Mouse (Mus musculus) megakaryocyte, embryonic 14.5 days (primary cell): ENCODE data around the gene Epor. TPM values are rescaled to one million over a fixed set of nuclear protein-coding genes. Genes with fewer than 3 reads are reported as not detected.
A peak's percentile ranks its signal among the peaks of the same experiment; 100 is the strongest.

Source experiments
- H3K27me3 ChIP-seq: replicated peaks from 2 replicates; pipeline ENCODE3; 2012; ENCODE audit warnings: inconsistent platforms
- H3K36me3 ChIP-seq: replicated peaks from 2 replicates; pipeline ENCODE3; 2012; ENCODE audit warnings: low read length, inconsistent platforms, mixed read lengths
- H3K4me1 ChIP-seq: 2 replicates; pipeline ENCODE4 v1.6.1; 2012; ENCODE audit warnings: inconsistent platforms
- H3K4me3 ChIP-seq: replicated peaks from 2 replicates; pipeline ENCODE3; 2012; ENCODE audit warnings: moderate library complexity, mild to moderate bottlenecking, inconsistent platforms
- H3K9me3 ChIP-seq: 2 replicates; pipeline ENCODE4 v1.6.1; 2012; ENCODE audit warnings: inconsistent platforms
- FLI1 ChIP-seq: IDR thresholded peaks from 2 replicates; pipeline ENCODE4 v1.6.1; 2012; ENCODE audit warnings: low read length, inconsistent platforms, mixed read lengths
- GATA1 ChIP-seq: IDR thresholded peaks from 3 replicates; pipeline ENCODE4 v1.6.1; 2012; ENCODE audit warnings: mixed read lengths, low read length, inconsistent platforms, borderline replicate concordance
- polyA plus RNA-seq: library from polyadenylated mRNA; stranded (reverse); fragments of >175 nt; gene quantifications from 2 replicates; pipeline ENCODE4 v1.2.3, GENCODE M21; 2012; ENCODE audit warnings: low replicate concordance; ENCODE audit not compliant: insufficient read depth

Gene Epor
- 171 and 223 TPM in 2 replicates for polyA plus RNA-seq

GRCm38 (mm10) chr9:21963417-21963816 lies at the start of gene Epor:
TSS of gene Epor (minus strand) at chr9:21963506.
- Histone ChIP-seq H3K27me3 (peaks cover 10% of the 10 kb centered on the region), H3K36me3 (peaks cover 34% of the 10 kb centered on the region), H3K4me1 (peaks cover 76% of the 10 kb centered on the region), H3K4me3 (peak within 1 kb of the TSS; percentile 96), H3K9me3 (no peaks in the 10 kb centered on the region)
- TF ChIP-seq GATA1 (peak; percentile 56; the same call in 1 of the 3 replicates), FLI1 (no peak)

GRCm38 (mm10) chr9:22012731-22013130 lies 49.4 kb upstream of the Epor start:
- Histone ChIP-seq H3K4me1 (peaks cover 45% of the 10 kb centered on the region), H3K4me3 (no peak overlapping the region), H3K36me3 (peaks cover 73% of the 10 kb centered on the region), H3K27me3 (no peaks in the 10 kb centered on the region), H3K9me3 (no peaks in the 10 kb centered on the region)
- no peak for TF ChIP-seq GATA1
- TF ChIP-seq FLI1, result no peak

DNA sequence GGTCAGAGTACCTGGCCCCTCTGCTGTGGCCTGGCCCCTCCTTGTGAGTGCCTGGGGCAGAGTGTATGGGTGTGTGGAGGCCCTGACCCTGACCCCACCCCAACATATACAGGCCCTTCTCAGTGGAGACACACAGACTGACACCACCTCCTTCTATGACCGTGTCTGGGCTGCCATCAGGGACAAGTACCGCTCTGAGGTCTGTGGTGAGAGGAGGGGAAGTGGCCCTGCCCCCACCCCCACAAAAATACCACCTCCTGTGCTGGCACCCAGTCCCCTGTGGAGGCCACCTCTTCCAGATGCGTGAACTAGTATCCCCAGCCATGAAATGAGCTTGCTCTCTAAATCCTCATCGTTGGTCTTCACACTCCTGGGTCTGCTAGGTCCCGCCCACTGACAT lies 47.7 kb upstream of the Epor start:
- TF ChIP-seq FLI1, result no peak
- TF ChIP-seq GATA1, result no peak
- H3K4me1 ChIP-seq, result peaks cover 54% of the 10 kb centered on the region
- no peak overlapping the region for H3K4me3 ChIP-seq
- no peaks in the 10 kb centered on the region for H3K9me3 ChIP-seq
- no peaks in the 10 kb centered on the region for H3K27me3 ChIP-seq
- H3K36me3 ChIP-seq, result peaks cover 90% of the 10 kb centered on the region

DNA sequence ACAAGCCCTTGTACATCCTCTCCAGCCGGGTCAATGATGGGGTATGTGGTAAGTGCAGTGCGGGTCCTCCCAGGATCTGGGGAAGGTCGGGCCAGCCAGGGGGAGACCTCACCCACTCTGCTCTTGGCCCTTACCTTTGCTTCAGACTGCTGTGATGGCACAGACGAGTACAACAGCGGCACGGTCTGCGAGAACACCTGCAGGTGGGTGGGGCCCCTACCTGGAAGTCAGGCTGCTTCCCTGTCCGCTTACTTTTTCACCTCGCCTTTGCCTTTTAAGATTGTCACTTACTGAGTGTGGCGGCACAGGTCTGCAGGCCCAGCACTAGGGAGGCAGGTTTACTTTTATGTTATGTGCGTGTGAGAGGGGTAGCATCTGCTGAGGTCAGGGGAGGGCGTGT lies 41.2 kb upstream of the Epor start:
- peaks cover 60% of the 10 kb centered on the region for H3K36me3 ChIP-seq
- no peaks in the 10 kb centered on the region for H3K9me3 ChIP-seq
- peak overlapping the region; percentile 28 for H3K4me3 ChIP-seq
- TF ChIP-seq GATA1, result no peak
- no peak for TF ChIP-seq FLI1
- H3K4me1 ChIP-seq, result peaks cover 66% of the 10 kb centered on the region
- H3K27me3 ChIP-seq, result peaks cover 4% of the 10 kb centered on the region

GRCm38 (mm10) chr9:22003163-22003554 lies 39.9 kb upstream of the Epor start:
- Histone ChIP-seq H3K4me3 (peak overlapping the region; percentile 94), H3K36me3 (peaks cover 46% of the 10 kb centered on the region), H3K4me1 (peaks cover 59% of the 10 kb centered on the region), H3K9me3 (no peaks in the 10 kb centered on the region), H3K27me3 (peaks cover 14% of the 10 kb centered on the region)
- no peak for TF ChIP-seq FLI1
- TF ChIP-seq GATA1, result no peak

DNA sequence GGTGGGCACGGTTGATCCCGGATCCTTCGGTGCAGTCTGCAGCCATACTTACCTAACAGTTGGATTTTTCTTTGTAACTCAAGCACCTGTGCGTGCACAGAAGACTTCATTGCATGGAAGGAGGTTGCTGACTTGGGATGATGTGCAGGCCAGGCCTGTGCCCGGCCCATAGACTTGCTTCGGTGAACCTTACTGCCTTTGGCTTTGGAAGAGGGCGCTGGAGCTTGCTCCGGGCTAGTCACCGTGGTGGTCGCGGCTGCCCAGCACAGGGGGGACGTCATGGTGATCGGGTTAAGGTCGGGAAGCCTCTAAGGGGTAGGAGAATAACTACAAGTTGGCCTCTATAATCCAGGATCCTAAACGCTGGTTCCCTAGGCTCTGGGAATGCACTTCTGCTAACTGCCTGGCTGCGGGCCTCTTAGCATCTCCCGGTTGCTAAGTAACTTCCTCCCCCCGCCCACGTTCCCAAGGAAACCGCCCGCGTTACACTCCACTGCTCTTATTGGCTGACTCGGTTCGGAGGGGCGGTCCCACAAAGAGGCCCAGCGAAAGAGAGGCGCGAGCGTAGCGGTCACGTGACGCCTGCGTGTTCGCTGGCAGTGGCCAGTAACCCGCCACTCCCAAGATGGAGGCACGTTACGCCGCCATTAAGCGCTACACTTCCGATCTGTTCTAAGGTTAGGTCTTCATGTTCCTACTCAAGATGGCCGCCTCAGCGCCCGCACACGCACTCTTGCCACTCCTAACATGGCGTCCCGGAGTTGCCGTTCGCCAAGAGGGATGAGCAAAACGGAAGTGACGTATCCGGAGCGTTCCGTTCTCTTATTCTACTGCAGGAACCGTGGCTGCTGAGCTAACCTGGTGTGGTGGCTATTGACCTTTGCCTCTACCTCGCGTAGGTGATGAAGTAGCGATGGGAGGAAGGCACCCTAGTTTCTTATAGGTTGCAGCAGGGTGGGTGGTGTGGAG lies 39.2 kb upstream of the Epor start, which contains the start of the genes Ccdc151 and Prkcsh:
Gene Ccdc151 (minus strand): TSS at position 441 of the 969 bp plus-strand sequence.
Gene Prkcsh (plus strand): TSS at position 613 of the 969 bp plus-strand sequence.
- Histone ChIP-seq H3K4me3 (peak within 1 kb of the TSS; percentile 94), H3K27me3 (peaks cover 20% of the 10 kb centered on the region), H3K36me3 (peaks cover 40% of the 10 kb centered on the region), H3K9me3 (no peaks in the 10 kb centered on the region), H3K4me1 (peaks cover 52% of the 10 kb centered on the region)
- TF ChIP-seq FLI1 (0 out of 2 replicates have a peak, but pooled peaks have one; percentile 68), GATA1 (no peak)

- Histone ChIP-seq H3K36me3 (peaks cover 31% of the 10 kb centered on the region), H3K4me1 (peaks cover 43% of the 10 kb centered on the region), H3K4me3 (no peak overlapping the region), H3K9me3 (peaks cover under 1% of the 10 kb centered on the region; the same call in 1 of the 2 replicates), H3K27me3 (peaks cover 25% of the 10 kb centered on the region)
- TF ChIP-seq FLI1 (no peak), GATA1 (no peak)
Observed at GRCm38 (mm10) chr9:22001633-22002032, 38.3 kb upstream of the Epor start.

DNA sequence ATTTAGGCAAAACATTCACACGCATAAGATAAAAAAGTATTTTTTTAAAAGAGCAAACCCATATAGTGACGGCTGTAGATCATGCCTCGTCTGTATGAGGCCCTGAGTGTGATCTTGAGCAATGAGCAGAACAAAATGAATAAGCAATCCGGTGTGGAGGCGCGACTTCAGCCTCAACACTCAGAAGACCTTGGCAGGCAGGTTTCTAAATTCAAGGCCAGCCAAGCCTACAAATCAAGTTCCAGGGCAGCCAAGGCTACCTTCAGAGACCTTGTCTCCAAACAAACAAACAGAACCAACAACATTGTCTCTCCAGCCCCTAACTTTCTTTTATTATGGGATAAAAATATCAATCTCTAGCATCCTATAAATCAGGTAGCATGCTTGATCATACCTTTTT lies 37.0 kb upstream of the Epor start:
- no peak overlapping the region for H3K4me3 ChIP-seq
- peaks cover 18% of the 10 kb centered on the region for H3K36me3 ChIP-seq
- H3K27me3 ChIP-seq, result peaks cover 28% of the 10 kb centered on the region
- H3K9me3 ChIP-seq, result peaks cover 10% of the 10 kb centered on the region
- TF ChIP-seq GATA1 (no peak), FLI1 (no peak)
- H3K4me1 ChIP-seq, result peaks cover 30% of the 10 kb centered on the region

- H3K27me3 ChIP-seq, result peaks cover 66% of the 10 kb centered on the region
- TF ChIP-seq GATA1 (no peak), FLI1 (no peak)
- H3K4me1 ChIP-seq, result 0 out of 2 replicates have a peak, but pooled peaks cover 3% of the 10 kb centered on the region
- H3K36me3 ChIP-seq, result no peaks in the 10 kb centered on the region
- H3K4me3 ChIP-seq, result no peak overlapping the region
- peaks cover 27% of the 10 kb centered on the region for H3K9me3 ChIP-seq
Observed at GRCm38 (mm10) chr9:21996178-21996867, 33.0 kb upstream of the Epor start.

GRCm38 (mm10) chr9:21992227-21992626 lies 28.9 kb upstream of the Epor start:
- Histone ChIP-seq H3K27me3 (peaks cover 85% of the 10 kb centered on the region), H3K9me3 (peaks cover 30% of the 10 kb centered on the region), H3K4me3 (no peak overlapping the region), H3K4me1 (peaks cover 28% of the 10 kb centered on the region), H3K36me3 (no peaks in the 10 kb centered on the region)
- TF ChIP-seq GATA1 (no peak), FLI1 (no peak)
